In genomic region chr3:107595938-107596461, GRCm38 (mm10) we compare ENCODE assay signal across 9 mouse cellular contexts. TPM values are rescaled to one million over a fixed set of nuclear protein-coding genes. Genes with fewer than 3 reads are reported as not detected.
DNase-seq lines count a peak whose midpoint lies in the region; ATAC-seq and TF ChIP-seq lines count a peak whose summit lies in the region.
"Had no signal": no experiment of that assay in that cellular context is flagged by ENCODE, and none has a peak within 500 bp of the region (broad histone marks: within the 10 kb centered on the region; RNA-seq: fewer than 3 reads in every experiment).

No protein-coding gene starts in this region.

- TF ChIP-seq POLR2A in embryonic fibroblast, embryonic 13.5 days (IDR thresholded peaks at IDR 0.05; ENCODE audit: low read depth, low read length), result no peak

- H3K4me1 ChIP-seq in embryonic fibroblast, embryonic 13.5 days (ENCODE audit: control insufficient read depth, insufficient read depth, low read length), result no peaks in the 10 kb centered on the region
- no peaks in the 10 kb centered on the region; the same call in 1 of the 2 replicates for H3K4me1 ChIP-seq in intestine, postnatal 0 days (replicated peaks; ENCODE audit: control insufficient read depth, insufficient read depth, low read length)
- peaks cover 20% of the 10 kb centered on the region for H3K4me1 ChIP-seq in neural tube, embryonic 13.5 days (replicated peaks)

- H3K9ac ChIP-seq in intestine, postnatal 0 days (ENCODE audit: low read depth, low read length), result no peak overlapping the region
- no peak overlapping the region for H3K9ac ChIP-seq in neural tube, embryonic 13.5 days

- H3K9me3 ChIP-seq in intestine, postnatal 0 days (ENCODE audit: control insufficient read depth), result no peaks in the 10 kb centered on the region
- H3K9me3 ChIP-seq in neural tube, embryonic 13.5 days, result no peaks in the 10 kb centered on the region

- no peaks in the 10 kb centered on the region for H3K36me3 ChIP-seq in intestine, postnatal 0 days (ENCODE audit: control insufficient read depth, insufficient read depth)
- no peaks in the 10 kb centered on the region for H3K36me3 ChIP-seq in neural tube, embryonic 13.5 days

- no peak for ATAC-seq in intestine, postnatal 0 days
- no peak for ATAC-seq in neural tube, embryonic 13.5 days (ENCODE audit: low read depth)

- H3K4me2 ChIP-seq in intestine, postnatal 0 days (replicated peaks; ENCODE audit: low read depth), result no peak overlapping the region
- H3K4me2 ChIP-seq in neural tube, embryonic 13.5 days, result 0 out of 2 replicates have a peak overlapping the region, but pooled peaks have one; percentile 52

- H3K27me3 ChIP-seq in intestine, postnatal 0 days (replicated peaks; ENCODE audit: control insufficient read depth, insufficient read depth, low read length), result peaks cover 93% of the 10 kb centered on the region
- peaks cover 95% of the 10 kb centered on the region for H3K27me3 ChIP-seq in neural tube, embryonic 13.5 days

- 4% methylated on average over 34 of the region's 34 CpGs for WGBS in intestine, postnatal 0 days
- WGBS in neural tube, embryonic 13.5 days, result under 1% methylated on average over 34 of the region's 34 CpGs

- H3K27ac ChIP-seq in embryonic fibroblast, embryonic 13.5 days (ENCODE audit: insufficient read depth, low read length), result no peak overlapping the region
- H3K27ac ChIP-seq in intestine, postnatal 0 days (ENCODE audit: low read depth, low read length), result no peak overlapping the region
- no peak overlapping the region for H3K27ac ChIP-seq in neural tube, embryonic 13.5 days (replicated peaks)

- DNase-seq in kidney, postnatal 4 days, result peak; percentile 39 to 57
- DNase-seq in kidney, adult 11 months, result no peak
- no peak for DNase-seq in yolk sac, embryonic 10.5 days (ENCODE audit: low spot score)
- no peak for DNase-seq in cerebellum, adult 9-11 months
- no peak for DNase-seq in layer of hippocampus, postnatal 14 days (ENCODE audit: low spot score in 2 of 2)

- peak overlapping the region; percentile 12; the same call in 1 of the 2 replicates for H3K4me3 ChIP-seq in embryonic fibroblast, embryonic 13.5 days (ENCODE audit: insufficient read depth, low read length)
- H3K4me3 ChIP-seq in intestine, postnatal 0 days (ENCODE audit: low read depth, low read length), result peak overlapping the region; percentile 32
- no peak overlapping the region for H3K4me3 ChIP-seq in neural tube, embryonic 13.5 days

- TF ChIP-seq CTCF in embryonic fibroblast, embryonic 13.5 days (IDR thresholded peaks at IDR 0.05; ENCODE audit: borderline replicate concordance, insufficient read depth, low read length), result no peak
- TF ChIP-seq CTCF in intestine, postnatal 0 days (IDR thresholded peaks at IDR 0.05; ENCODE audit: low read depth), result no peak

RNA-seq across cellular contexts. Expression of gene Alx3, which starts 1.2 kb away (rescaled TPM):
- 1.8 and 1.9 TPM in 2 replicates for polyA plus RNA-seq in embryonic fibroblast, embryonic 13.5 days (2011; ENCODE audit: insufficient read length, low read depth, missing spikeins)
- not detected in 2 replicates for polyA plus RNA-seq in intestine, postnatal 0 days (2015; fragmentation: Nextera tagmentation; extraction: Ambion mirVana)
- 0.58 TPM in 1 of 2 replicates, not detected in the other for polyA plus RNA-seq in neural tube, embryonic 13.5 days (2015; fragmentation: Nextera tagmentation; extraction: Ambion mirVana)
- total RNA-seq in layer of hippocampus, postnatal 14 days (2021), result under 1 TPM; 0.69 to 0.85 TPM

RNA-seq across cellular contexts. Expression of gene Gm10961, which starts 35.1 kb away (rescaled TPM):
- not detected in 2 replicates for polyA plus RNA-seq in embryonic fibroblast, embryonic 13.5 days (2011; ENCODE audit: insufficient read length, low read depth, missing spikeins)
- not detected in 2 replicates for polyA plus RNA-seq in intestine, postnatal 0 days (2015; fragmentation: Nextera tagmentation; extraction: Ambion mirVana)
- not detected in 2 replicates for polyA plus RNA-seq in neural tube, embryonic 13.5 days (2015; fragmentation: Nextera tagmentation; extraction: Ambion mirVana)
- not detected for total RNA-seq in layer of hippocampus, postnatal 14 days (2021)
- polyA plus RNA-seq: cortical plate, adult 2 months had no signal

RNA-seq across cellular contexts. Expression of gene Strip1, which starts 35.5 kb away (rescaled TPM):
- polyA plus RNA-seq in embryonic fibroblast, embryonic 13.5 days (2011; ENCODE audit: insufficient read length, low read depth, missing spikeins), result 39.1 and 41.7 TPM in 2 replicates
- 17.8 and 18.0 TPM in 2 replicates for polyA plus RNA-seq in intestine, postnatal 0 days (2015; fragmentation: Nextera tagmentation; extraction: Ambion mirVana)
- polyA plus RNA-seq in neural tube, embryonic 13.5 days (2015; fragmentation: Nextera tagmentation; extraction: Ambion mirVana), result 128 and 133 TPM in 2 replicates
- 10 to 100 TPM; 76.7 to 77.6 TPM for total RNA-seq in layer of hippocampus, postnatal 14 days (2021)

RNA-seq across cellular contexts. Expression of gene Ubl4b, which starts 41.1 kb away (rescaled TPM):
- 0.37 TPM in 1 of 2 replicates, not detected in the other for polyA plus RNA-seq in embryonic fibroblast, embryonic 13.5 days (2011; ENCODE audit: insufficient read length, low read depth, missing spikeins)
- polyA plus RNA-seq in intestine, postnatal 0 days (2015; fragmentation: Nextera tagmentation; extraction: Ambion mirVana), result not detected in 2 replicates
- not detected in 2 replicates for polyA plus RNA-seq in neural tube, embryonic 13.5 days (2015; fragmentation: Nextera tagmentation; extraction: Ambion mirVana)
- total RNA-seq in layer of hippocampus, postnatal 14 days (2021), result not detected
- polyA plus RNA-seq: cortical plate, adult 2 months had no signal

Comparison
In these comparisons a context has a peak if more than half of its experiments do, and no peak if none do; other contexts are left out.
1. DNase-seq: peak in kidney, postnatal 4 days (2 of 2); none in kidney, adult 11 months (single experiment), yolk sac, embryonic 10.5 days (single experiment), cerebellum, adult 9-11 months (single experiment) and layer of hippocampus, postnatal 14 days (0 of 2).